Mouse (Mus musculus) cerebral cortex, adult 2 months (tissue): Measurements from ENCODE around the gene Pcyt2.

ENCODE experiments used
- WGBS: fragments of 180-500 bp; shearing (Covaris S2); methylation state at CpG from one replicate; pipeline ENCODE4 v1.1.7; 2018; 5-methylcytosine and 5-hydroxymethylcytosine counted together

The Pcyt2 gene

DNA sequence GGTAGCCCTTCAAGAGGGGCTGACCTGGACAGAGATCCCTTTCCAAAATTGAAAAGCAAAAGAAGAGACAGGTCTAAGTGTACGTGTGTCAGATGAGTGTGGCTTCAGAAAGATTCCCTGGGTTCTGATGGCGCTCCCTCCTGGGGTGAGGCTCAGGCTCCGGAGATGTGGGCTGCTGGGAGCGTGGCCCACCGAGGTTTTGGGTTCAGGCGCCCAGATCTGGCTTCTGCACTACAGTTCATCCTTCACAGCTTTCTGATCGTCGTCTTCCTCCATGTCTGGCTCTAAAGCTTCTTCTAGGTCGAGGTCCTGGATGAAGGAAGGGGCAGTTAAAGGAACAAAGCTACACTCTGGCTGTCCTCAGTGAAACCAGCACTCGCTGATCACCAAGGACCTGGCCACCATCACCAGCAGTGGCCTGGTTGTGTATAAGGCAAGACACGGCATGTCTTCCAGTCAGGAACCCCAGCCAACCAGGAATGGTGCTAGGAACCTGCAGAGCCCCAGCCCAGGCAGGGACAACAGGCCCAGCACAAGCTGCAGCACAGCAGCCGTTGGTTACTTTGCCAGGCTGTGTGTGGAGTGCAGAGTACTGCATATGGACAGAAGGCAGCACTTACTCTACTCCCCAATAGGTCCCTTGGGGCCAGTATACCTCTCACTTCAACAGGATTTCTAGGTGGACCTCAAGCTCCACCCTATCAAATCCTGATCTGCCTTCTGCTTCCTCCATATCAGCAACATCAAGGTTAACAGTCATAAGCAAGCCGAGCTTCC lies 56.6 kb downstream of the Pcyt2 start:
- 91% methylated on average over 13 of the region's 13 CpGs for WGBS
